Mouse (Mus musculus) brain, embryonic 14.5 days (tissue): ENCODE measurements at regions not wholly inside any gene's neighbourhood (a gene's known extent, or its start where the extent isn't known, plus 50 kb on each side); places are given as distances from the start of the nearest gene placed in this dataset.

Experiments used
- DNase-seq: peaks from one replicate; pipeline ENCODE4 v3.0.0-alpha.2; 2011; ENCODE audit warnings: low read depth
- CTCF ChIP-seq: fragments of 200-500 bp; IDR thresholded peaks from 2 replicates; pipeline ENCODE4 v1.5.1; 2012; ENCODE audit warnings: inconsistent platforms, mild to moderate bottlenecking, moderate library complexity, borderline replicate concordance; ENCODE audit not compliant: insufficient read depth, insufficient read length; ENCODE audit errors: extremely low read depth
- POLR2A ChIP-seq: fragments of 200-500 bp; IDR thresholded peaks from 2 replicates; pipeline ENCODE4 v1.6.1; 2012; ENCODE audit warnings: mild to moderate bottlenecking, inconsistent platforms, borderline replicate concordance; ENCODE audit not compliant: poor library complexity, insufficient read depth, insufficient read length, severe bottlenecking; ENCODE audit errors: extremely low read depth

GRCm38 (mm10) chr16:19883776-19884513 is 98.9 kb downstream of the Klhl6 start:
- peak; percentile 73 for DNase-seq
- TF ChIP-seq POLR2A (no peak), CTCF (no peak)

- no peak for DNase-seq
- no peak for TF ChIP-seq CTCF
- no peak for TF ChIP-seq POLR2A
Measured at GRCm38 (mm10) chr16:19884535-19884934, 98.3 kb downstream of the Klhl6 start.

DNA sequence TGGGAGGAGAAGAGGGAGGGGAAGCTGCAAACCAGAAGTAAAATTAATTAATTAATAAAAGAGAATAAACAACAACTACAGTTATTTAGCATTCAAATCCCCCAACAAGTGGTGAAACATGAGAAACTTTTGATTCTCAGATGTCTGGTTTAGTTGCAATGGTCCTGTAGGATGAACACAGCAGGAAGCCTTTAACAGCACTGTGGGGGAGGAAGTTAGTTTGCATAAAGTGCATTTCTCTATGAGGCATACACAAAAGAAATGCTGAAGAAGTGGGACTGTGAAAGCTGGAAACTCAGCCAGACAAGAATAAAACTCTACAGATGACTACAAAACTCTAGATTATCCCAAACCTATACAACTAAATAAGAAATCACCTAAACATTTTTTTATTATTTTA is 96.2 kb downstream of the Klhl6 start:
- DNase-seq, result no peak
- TF ChIP-seq CTCF (no peak), POLR2A (no peak)

GRCm38 (mm10) chr16:19889576-19889975 is 93.3 kb downstream of the Klhl6 start:
- TF ChIP-seq POLR2A, result no peak
- TF ChIP-seq CTCF, result no peak
- no peak for DNase-seq

DNA sequence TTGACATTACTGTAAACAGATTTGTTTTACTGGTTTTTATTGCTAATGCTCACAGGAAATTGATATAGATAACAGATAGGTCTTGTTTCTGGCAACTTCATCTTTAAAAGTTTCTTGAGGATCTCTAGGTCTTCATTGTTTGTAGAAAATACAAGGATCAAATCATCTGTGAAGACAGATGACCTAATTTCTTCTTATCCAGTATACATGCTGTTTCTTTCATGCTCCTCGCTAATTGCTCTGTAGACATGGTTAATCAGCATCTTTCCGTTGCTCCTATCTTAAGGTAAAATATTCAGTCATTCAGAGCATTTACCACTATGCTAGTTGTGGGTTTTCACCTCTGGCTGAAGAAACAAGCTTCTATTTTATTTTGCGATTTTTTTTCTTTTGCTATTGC is 91.4 kb downstream of the Klhl6 start:
- no peak for DNase-seq
- TF ChIP-seq POLR2A (no peak), CTCF (no peak)

GRCm38 (mm10) chr16:19894435-19894994 is 88.3 kb downstream of the Klhl6 start:
- DNase-seq, result no peak
- TF ChIP-seq POLR2A (no peak), CTCF (no peak)
